Mouse (Mus musculus): ENCODE data around the gene Pwwp2b.

The Pwwp2b gene

GRCm38 (mm10) chr7:139296552-139297100 lies 48.3 kb downstream of the Pwwp2b start:
- CTCF ChIA-PET: no interaction called here

DNA sequence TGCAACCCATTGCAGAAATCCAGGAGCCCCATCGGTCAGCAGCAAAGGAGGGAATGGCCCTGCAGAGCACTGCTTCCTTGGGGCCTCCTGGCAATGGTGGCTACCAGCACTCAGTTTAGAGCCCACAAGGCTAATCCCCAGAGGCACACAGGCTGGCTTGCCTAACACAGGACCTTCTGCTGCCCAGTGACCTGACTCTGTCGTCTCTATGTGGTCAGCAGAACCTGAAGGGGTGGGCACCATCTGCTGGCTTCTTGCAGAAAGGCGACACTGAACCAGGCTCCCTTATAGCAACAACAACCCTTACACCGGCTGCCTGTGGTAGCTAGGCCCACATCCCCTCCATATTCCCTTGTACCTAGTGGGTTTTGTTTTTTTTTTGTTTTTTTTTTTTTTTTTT lies 50.2 kb downstream of the Pwwp2b start:
- CTCF ChIA-PET: interaction anchor here (2.0 kb wide), 1 partner anchor 169 kb away, joined by 5 read pairs; no protein-coding TSS in a partner anchor

GRCm38 (mm10) chr7:139299424-139299823 lies 51.1 kb downstream of the Pwwp2b start:
- CTCF ChIA-PET: interaction anchor here (0.6 to 2.0 kb wide), 3 partner anchors 63 to 168 kb away, joined by 5 to 7 read pairs (median 6); no protein-coding TSS in a partner anchor

- CTCF ChIA-PET: no interaction called here
These were observed 52.1 kb downstream of the Pwwp2b start for GRCm38 (mm10) chr7:139300423-139300822.

DNA sequence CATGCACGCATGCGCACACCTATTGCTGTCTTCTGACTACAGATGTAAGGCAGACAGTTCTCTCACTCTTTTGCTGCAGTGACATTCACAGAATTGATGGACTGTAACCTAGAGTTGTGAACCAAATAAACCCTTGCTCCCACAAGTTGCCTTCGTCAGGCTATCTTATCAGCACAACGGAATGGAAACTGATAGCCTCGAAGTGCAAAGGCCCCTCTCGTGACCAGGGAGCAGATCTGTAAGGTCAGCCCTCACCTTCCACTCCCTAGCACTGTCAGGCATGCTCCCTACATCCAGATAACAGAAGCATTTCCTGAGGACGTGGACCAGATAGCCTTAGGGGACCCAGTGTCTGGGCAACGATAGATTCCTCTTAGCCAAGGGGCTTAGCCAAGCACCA lies 53.2 kb downstream of the Pwwp2b start:
- CTCF ChIA-PET: no interaction called here

DNA sequence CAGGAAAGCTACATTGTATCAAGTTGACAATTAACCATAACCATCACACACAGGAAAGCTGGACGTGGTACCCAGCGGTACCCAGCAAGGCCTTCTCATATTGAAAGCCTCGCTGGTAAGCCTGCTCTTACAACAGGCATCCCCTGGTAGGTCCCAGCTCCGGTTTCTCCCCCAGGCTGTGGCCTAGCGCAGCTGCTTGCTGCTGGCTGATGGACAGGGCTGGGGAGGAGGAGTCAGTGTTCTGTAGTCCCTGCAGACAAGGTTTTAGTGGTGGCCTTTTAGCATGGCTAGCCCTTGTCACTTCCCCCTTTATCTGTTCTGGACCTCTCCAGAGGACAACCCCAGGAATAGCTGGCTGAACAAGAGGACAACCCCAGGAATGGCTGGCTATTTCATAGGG lies 54.0 kb downstream of the Pwwp2b start:
- CTCF ChIA-PET: interaction anchor here (0.5 to 1.7 kb wide), 5 partner anchors 38 to 313 kb away, joined by 3 to 11 read pairs (median 6); no protein-coding TSS in a partner anchor

GRCm38 (mm10) chr7:139303280-139304011 lies 55.2 kb downstream of the Pwwp2b start:
- CTCF ChIA-PET: interaction anchor here (0.6 to 1.7 kb wide), 6 partner anchors 40 to 176 kb away, joined by 3 to 15 read pairs (median 4); no protein-coding TSS in a partner anchor

DNA sequence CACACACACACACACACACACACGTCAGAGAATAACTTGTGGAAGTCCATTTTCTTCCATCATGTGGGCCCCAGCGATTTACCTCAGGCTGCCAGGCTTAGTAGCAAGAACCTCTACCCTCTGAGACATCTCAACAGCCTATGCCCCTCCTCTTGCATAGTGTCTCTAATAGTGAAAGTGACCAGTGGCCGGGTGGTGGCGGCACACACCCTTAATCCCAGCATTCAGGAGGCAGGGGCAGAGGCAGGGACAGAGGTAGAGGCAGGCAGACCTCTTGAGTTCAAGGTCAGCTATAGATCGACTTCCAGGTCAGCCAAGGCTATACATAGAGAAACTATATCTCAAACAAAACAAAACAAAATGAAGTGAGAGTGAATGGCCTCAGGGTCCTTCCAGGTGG lies 56.0 kb downstream of the Pwwp2b start:
- CTCF ChIA-PET: interaction anchor here (0.6 to 0.9 kb wide), 2 partner anchors 36 to 175 kb away, joined by 3 read pairs; no protein-coding TSS in a partner anchor

DNA sequence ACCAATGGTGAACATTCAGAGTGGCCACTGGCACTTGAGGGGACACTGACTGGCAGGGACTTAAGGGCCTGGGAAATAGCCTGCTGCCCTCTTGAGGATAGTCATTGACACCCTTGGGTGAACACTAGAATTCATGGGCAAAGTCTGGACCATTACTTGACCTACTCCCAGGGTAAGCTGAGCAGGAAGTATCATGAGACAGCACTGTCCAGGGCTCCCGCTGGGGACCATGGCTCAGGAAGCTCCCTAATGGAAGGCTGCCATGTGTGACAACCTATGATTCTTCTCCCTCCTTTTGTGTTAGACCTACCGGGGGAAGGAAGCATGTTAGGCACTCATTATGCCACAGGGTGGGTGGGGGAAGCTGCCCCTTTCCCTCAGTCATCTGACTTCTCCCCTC lies 58.8 kb downstream of the Pwwp2b start:
- CTCF ChIA-PET: no interaction called here

DNA sequence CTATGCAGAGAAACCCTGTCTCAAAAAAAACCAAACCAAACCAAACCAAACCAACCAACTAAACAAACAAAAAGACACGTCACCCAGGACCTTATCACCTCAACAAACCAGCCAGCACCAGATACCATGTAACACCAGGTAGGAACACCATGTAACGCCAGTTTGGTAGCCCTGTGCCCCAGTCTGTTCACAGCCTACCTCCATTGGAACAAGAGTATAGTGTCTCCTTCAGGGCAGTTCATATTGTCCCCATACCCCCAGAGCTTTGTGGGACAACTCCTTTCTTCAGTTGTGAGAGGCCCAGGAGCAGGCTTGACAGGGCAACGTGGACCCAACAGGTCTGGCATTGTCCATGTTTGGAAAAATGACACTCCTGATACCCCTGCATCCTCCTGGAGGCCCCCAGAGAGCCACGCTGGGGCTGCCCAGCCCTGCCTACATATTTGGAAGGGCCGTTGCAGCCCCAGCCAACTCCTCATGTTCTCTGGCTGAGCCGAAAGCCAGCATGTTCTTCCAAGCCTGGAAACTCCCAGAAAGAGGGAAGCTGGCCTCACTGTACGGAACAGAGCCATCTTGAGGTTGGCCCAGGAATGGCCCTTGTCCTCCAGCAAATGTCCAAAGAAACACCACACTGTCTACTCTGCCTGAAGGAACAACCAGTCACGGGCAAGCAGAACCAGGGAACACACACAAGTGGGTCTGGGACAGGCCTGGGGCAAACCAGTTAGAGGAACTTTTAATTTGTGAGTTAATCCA lies 60.0 kb downstream of the Pwwp2b start:
- CTCF ChIA-PET: no interaction called here

GRCm38 (mm10) chr7:139309106-139309505 lies 60.8 kb downstream of the Pwwp2b start:
- CTCF ChIA-PET: interaction anchor here (0.6 kb wide), 1 partner anchor 27 kb away, joined by 3 read pairs; no protein-coding TSS in a partner anchor

DNA sequence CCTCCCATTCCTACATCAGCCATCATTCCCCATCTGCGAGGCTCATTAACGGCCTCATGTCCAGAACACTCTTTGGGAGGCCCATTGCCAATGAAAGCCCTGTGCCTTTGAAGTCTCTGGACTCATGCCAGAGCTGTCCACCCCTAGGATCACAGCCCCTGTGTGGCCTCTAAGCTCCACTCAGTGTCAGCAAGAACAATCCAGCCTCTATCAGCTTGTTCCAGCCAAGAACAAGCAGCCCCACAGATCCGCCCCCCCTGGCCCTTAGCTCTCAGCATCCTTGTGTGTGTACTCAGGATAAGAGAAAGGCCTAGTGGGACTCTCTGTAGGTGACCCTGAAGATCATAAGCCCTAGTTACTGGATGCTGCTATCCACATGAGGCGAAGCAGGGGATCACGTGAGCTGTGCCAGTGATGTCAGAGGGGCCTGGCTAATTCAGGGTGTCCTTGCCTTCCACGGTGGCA lies 62.2 kb downstream of the Pwwp2b start:
- CTCF ChIA-PET: no interaction called here

- CTCF ChIA-PET: no interaction called here
These were observed 64.4 kb downstream of the Pwwp2b start for GRCm38 (mm10) chr7:139312686-139313085.

GRCm38 (mm10) chr7:139313413-139313812 lies 65.1 kb downstream of the Pwwp2b start:
- CTCF ChIA-PET: no interaction called here

GRCm38 (mm10) chr7:139314716-139315115 lies 66.4 kb downstream of the Pwwp2b start:
- CTCF ChIA-PET: no interaction called here

DNA sequence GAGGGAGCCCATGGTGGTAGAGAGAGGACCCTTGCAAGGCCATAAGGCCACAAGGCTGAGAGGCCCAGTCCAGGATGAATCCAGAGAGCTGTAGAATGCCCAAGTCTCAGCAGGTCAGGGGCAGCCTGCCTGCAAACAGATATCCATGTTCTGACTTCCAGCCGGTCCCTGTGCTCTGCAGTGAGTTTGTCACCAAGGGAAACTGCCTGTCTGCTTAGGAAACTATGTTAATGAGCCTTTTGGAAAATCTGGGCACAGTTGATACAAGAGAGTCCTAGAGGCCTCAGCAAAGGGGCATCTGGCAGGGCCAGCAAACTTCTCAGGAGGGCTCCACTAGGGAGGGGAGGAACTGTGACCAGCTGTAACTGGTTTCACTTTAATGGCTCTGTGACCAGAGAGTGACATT lies 70.7 kb downstream of the Pwwp2b start:
- CTCF ChIA-PET: no interaction called here

All from spleen, embryonic (tissue).